Mouse (Mus musculus) kidney, adult 2 months (tissue): ENCODE data around the gene Ctla2a. TPM values are rescaled to one million over a fixed set of nuclear protein-coding genes. Genes with fewer than 3 reads are reported as not detected.

Source experiments
- DNase-seq: peaks from one replicate; pipeline ENCODE4 v3.0.0; 2021
- H3K27ac ChIP-seq: fragments of 200-500 bp; 2 replicates; pipeline ENCODE4 v1.5.1; 2012; ENCODE audit warnings: low read depth, low read length, control low read depth, inconsistent platforms; ENCODE audit not compliant: insufficient read depth
- H3K27me3 ChIP-seq: fragments of 200-500 bp; replicated peaks from 2 replicates; pipeline ENCODE4 v1.6.1; 2012; ENCODE audit warnings: mild to moderate bottlenecking, moderate library complexity, low read length, inconsistent platforms; ENCODE audit not compliant: control insufficient read depth, insufficient read depth
- H3K36me3 ChIP-seq: fragments of 200-500 bp; 2 replicates; pipeline ENCODE4 v1.6.1; 2012; ENCODE audit warnings: mild to moderate bottlenecking, moderate library complexity, low read length, inconsistent platforms; ENCODE audit not compliant: control insufficient read depth, insufficient read depth
- H3K4me1 ChIP-seq: fragments of 200-500 bp; 2 replicates; pipeline ENCODE4 v1.6.1; 2011; ENCODE audit warnings: low read length; ENCODE audit not compliant: control insufficient read depth, insufficient read depth
- H3K4me3 ChIP-seq: fragments of 200-500 bp; 2 replicates; pipeline ENCODE4 v1.5.1; 2011; ENCODE audit warnings: mild to moderate bottlenecking, low read depth, low read length, control low read depth; ENCODE audit not compliant: insufficient read depth
- CTCF ChIP-seq: fragments of 200-500 bp; conservative IDR thresholded peaks from 2 replicates; pipeline ENCODE4 v1.5.1; 2011; ENCODE audit warnings: low read depth, mild to moderate bottlenecking, control low read depth, low read length, moderate library complexity, mixed read lengths; ENCODE audit not compliant: insufficient read depth, insufficient read length
- POLR2A ChIP-seq: fragments of 200-500 bp; IDR thresholded peaks from one replicate; pipeline ENCODE4 v1.6.1; 2011; ENCODE audit warnings: low read depth, low read length, control low read depth
- WGBS: fragments of 180-500 bp; shearing (Covaris S2); methylation state at CpG from one replicate; pipeline ENCODE4 v1.1.7; 2018; 5-methylcytosine and 5-hydroxymethylcytosine counted together
- polyA plus RNA-seq: library from polyadenylated mRNA; depleted of rRNA; stranded (reverse); fragments of >200 nt; gene quantifications from 2 replicates; pipeline ENCODE4 v1.2.3, GENCODE M21; 2012; rRNA removed

Ctla2a gene
- polyA plus RNA-seq, 1 experiment = 12.4 TPM

- TF ChIP-seq POLR2A = no peak
- TF ChIP-seq CTCF = no peak
- DNase-seq = no peak
- Histone ChIP-seq H3K27ac (no peak overlapping the region), H3K4me3 (no peak overlapping the region), H3K4me1 (no peaks in the 10 kb centered on the region), H3K27me3 (no peaks in the 10 kb centered on the region), H3K36me3 (no peaks in the 10 kb centered on the region)
These were observed 40.8 kb downstream of the Ctla2a start for GRCm38 (mm10) chr13:60895406-60896160.

- TF ChIP-seq POLR2A (no peak), CTCF (no peak)
- Histone ChIP-seq H3K36me3 (no peaks in the 10 kb centered on the region), H3K4me3 (no peak overlapping the region), H3K27me3 (no peaks in the 10 kb centered on the region), H3K4me1 (no peaks in the 10 kb centered on the region), H3K27ac (no peak overlapping the region)
- DNase-seq = no peak
- WGBS = 75% methylated on average over 1 of the region's 1 CpGs
These were observed 44.1 kb downstream of the Ctla2a start for GRCm38 (mm10) chr13:60892301-60892700.

Other genes starting within 250 kb of the Ctla2a start
- not detected in 2 replicates for gene BC051665, start 150.3 kb downstream of the Ctla2a start, polyA plus RNA-seq
- not detected in 2 replicates for gene Ctsll3, start 133.8 kb downstream of the Ctla2a start, polyA plus RNA-seq
- 0.52 TPM in 1 of 2 replicates, not detected in the other for gene 4930486L24Rik, start 72.2 kb downstream of the Ctla2a start, polyA plus RNA-seq
- gene Gm49392, start 39.7 kb downstream of the Ctla2a start, polyA plus RNA-seq = 0.23 TPM in 1 of 2 replicates, not detected in the other
- gene Ctla2b, start 39.2 kb downstream of the Ctla2a start, polyA plus RNA-seq = 0.34 and 1.7 TPM in 2 replicates
- gene Tpbpb, start 31.7 kb downstream of the Ctla2a start, polyA plus RNA-seq = not detected in 2 replicates
- not detected in 2 replicates for gene Gm49393, start 1.0 kb downstream of the Ctla2a start, polyA plus RNA-seq
- gene Gm49391, start 54 bp downstream of the Ctla2a start, polyA plus RNA-seq = 1.4 and 2.1 TPM in 2 replicates
- gene Tpbpa, start 5.4 kb upstream of the Ctla2a start, polyA plus RNA-seq = not detected in 2 replicates
- not detected in 2 replicates for gene Ctsj, start 69.3 kb upstream of the Ctla2a start, polyA plus RNA-seq
- gene Ctsq, start 104.0 kb upstream of the Ctla2a start, polyA plus RNA-seq = not detected in 2 replicates
- gene Ctsr, start 227.6 kb upstream of the Ctla2a start, polyA plus RNA-seq = not detected in 2 replicates